In the genomic region with DNA sequence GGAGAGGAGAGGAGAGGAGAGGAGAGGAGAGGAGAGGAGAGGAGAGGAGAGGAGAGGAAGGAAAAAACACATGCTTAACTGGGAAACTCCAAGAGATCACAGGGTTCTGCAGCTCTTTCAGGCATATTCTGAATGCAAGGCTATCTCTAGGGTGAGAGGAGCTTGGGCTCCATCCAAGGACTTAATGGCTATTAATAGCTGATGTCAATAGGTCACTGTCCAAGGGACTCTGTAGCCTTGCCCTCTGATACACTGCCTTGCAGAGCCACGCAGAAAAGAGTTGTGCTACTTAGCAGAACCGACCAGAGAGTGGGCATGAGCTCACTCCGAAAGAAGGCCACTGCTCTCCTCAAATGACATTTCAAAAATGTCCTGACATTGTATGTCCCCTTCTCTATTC, we compare ENCODE assay signal across 12 mouse cellular contexts.
DNase-seq lines count a peak whose midpoint lies in the region; ATAC-seq and TF ChIP-seq lines count a peak whose summit lies in the region.
"Had no signal": no experiment of that assay in that cellular context is flagged by ENCODE, and none has a peak within 500 bp of the region (broad histone marks: within the 10 kb centered on the region; RNA-seq: fewer than 3 reads in every experiment).

No protein-coding gene starts in this region.

- H3K4me1 ChIP-seq in kidney, embryonic 15.5 days, result peaks cover 33% of the 10 kb centered on the region
- H3K4me1 ChIP-seq in heart, postnatal 0 days (ENCODE audit: control insufficient read depth, insufficient read depth), result peaks cover 28% of the 10 kb centered on the region
- H3K4me1 ChIP-seq in neural tube, embryonic 15.5 days, result peaks cover 17% of the 10 kb centered on the region
- H3K4me1 ChIP-seq: megakaryocyte, embryonic 14.5 days had no signal

- H3K27me3 ChIP-seq in kidney, embryonic 15.5 days, result no peaks in the 10 kb centered on the region
- no peaks in the 10 kb centered on the region for H3K27me3 ChIP-seq in heart, postnatal 0 days (ENCODE audit: control insufficient read depth, insufficient read depth, low read length)
- no peaks in the 10 kb centered on the region for H3K27me3 ChIP-seq in neural tube, embryonic 15.5 days (replicated peaks)

- TF ChIP-seq CTCF in heart, postnatal 0 days (IDR thresholded peaks at IDR 0.05; ENCODE audit: low read depth), result no peak

- 60% methylated on average over 3 of the region's 3 CpGs for WGBS in kidney, embryonic 15.5 days
- WGBS in heart, postnatal 0 days, result 27% methylated on average over 3 of the region's 3 CpGs
- WGBS in neural tube, embryonic 15.5 days, result 65% methylated on average over 3 of the region's 3 CpGs

- H3K9me3 ChIP-seq in kidney, embryonic 15.5 days (replicated peaks), result no peaks in the 10 kb centered on the region
- no peaks in the 10 kb centered on the region for H3K9me3 ChIP-seq in heart, postnatal 0 days (replicated peaks; ENCODE audit: control insufficient read depth, low read length)
- no peaks in the 10 kb centered on the region for H3K9me3 ChIP-seq in neural tube, embryonic 15.5 days (replicated peaks)
- H3K9me3 ChIP-seq: hindbrain, embryonic 10.5 days; limb, embryonic 10.5 days; megakaryocyte, embryonic 14.5 days had no signal

- H3K4me3 ChIP-seq in kidney, embryonic 15.5 days (replicated peaks), result no peak overlapping the region
- H3K4me3 ChIP-seq in heart, postnatal 0 days (ENCODE audit: low read depth, low read length), result no peak overlapping the region
- H3K4me3 ChIP-seq in neural tube, embryonic 15.5 days (replicated peaks), result no peak overlapping the region
- H3K4me3 ChIP-seq: hindbrain, embryonic 10.5 days; limb, embryonic 10.5 days; megakaryocyte, embryonic 14.5 days had no signal

- no peak overlapping the region for H3K27ac ChIP-seq in kidney, embryonic 15.5 days
- peak overlapping the region; percentile 73 for H3K27ac ChIP-seq in heart, postnatal 0 days (ENCODE audit: low read depth)
- H3K27ac ChIP-seq in neural tube, embryonic 15.5 days (replicated peaks), result no peak overlapping the region
- H3K27ac ChIP-seq: hindbrain, embryonic 10.5 days; limb, embryonic 10.5 days had no signal

- no peaks in the 10 kb centered on the region for H3K36me3 ChIP-seq in kidney, embryonic 15.5 days
- no peaks in the 10 kb centered on the region for H3K36me3 ChIP-seq in heart, postnatal 0 days (replicated peaks; ENCODE audit: control insufficient read depth, insufficient read depth, low read length)
- H3K36me3 ChIP-seq in neural tube, embryonic 15.5 days, result no peaks in the 10 kb centered on the region
- H3K36me3 ChIP-seq: hindbrain, embryonic 10.5 days; limb, embryonic 10.5 days had no signal

- no peak overlapping the region for H3K9ac ChIP-seq in kidney, embryonic 15.5 days
- H3K9ac ChIP-seq in heart, postnatal 0 days (replicated peaks; ENCODE audit: low read depth, low read length), result no peak overlapping the region
- H3K9ac ChIP-seq in neural tube, embryonic 15.5 days (replicated peaks), result no peak overlapping the region

- DNase-seq in kidney, adult 11 months, result peak; percentile 50
- peak; percentile 83 for DNase-seq in adipocyte (ENCODE audit: low spot score)
- peak; percentile 67 to 80 for DNase-seq in heart, adult 18-20 months
- peak; percentile 51 for DNase-seq in heart, postnatal 0 days (ENCODE audit: low spot score)
- DNase-seq: cerebellum, adult 18-20 months; right cerebral cortex, postnatal 14 days had no signal

- no peak for ATAC-seq in kidney, embryonic 15.5 days (replicated peaks; ENCODE audit: low FRiP score)
- ATAC-seq in heart, postnatal 0 days (ENCODE audit: insufficient read depth, low read depth), result peak; percentile 73
- ATAC-seq in neural tube, embryonic 15.5 days (ENCODE audit: low FRiP score), result no peak
- ATAC-seq in monocyte, adult 5-6 weeks (replicated peaks; ENCODE audit: insufficient number of reproducible peaks, low FRiP score, low TSS enrichment, poor library complexity, severe bottlenecking), result no peak

- no peak overlapping the region for H3K4me2 ChIP-seq in kidney, embryonic 15.5 days
- H3K4me2 ChIP-seq in heart, postnatal 0 days (ENCODE audit: low read depth, low read length), result no peak overlapping the region
- H3K4me2 ChIP-seq in neural tube, embryonic 15.5 days, result no peak overlapping the region

- TF ChIP-seq EP300 in heart, postnatal 0 days (IDR thresholded peaks at IDR 0.05; ENCODE audit: low read depth), result no peak
